Mouse (Mus musculus): ENCODE measurements around the gene 1190007I07Rik. TPM values are rescaled to one million over a fixed set of nuclear protein-coding genes. Genes with fewer than 3 reads are reported as not detected.
A peak's percentile ranks its signal among the peaks of the same experiment; 100 is the strongest.

The 1190007I07Rik gene
- polyA plus RNA-seq (2014; fragmentation: Nextera tagmentation; extraction: Ambion mirVana) = 38.7 and 43.0 TPM in 2 replicates

DNA sequence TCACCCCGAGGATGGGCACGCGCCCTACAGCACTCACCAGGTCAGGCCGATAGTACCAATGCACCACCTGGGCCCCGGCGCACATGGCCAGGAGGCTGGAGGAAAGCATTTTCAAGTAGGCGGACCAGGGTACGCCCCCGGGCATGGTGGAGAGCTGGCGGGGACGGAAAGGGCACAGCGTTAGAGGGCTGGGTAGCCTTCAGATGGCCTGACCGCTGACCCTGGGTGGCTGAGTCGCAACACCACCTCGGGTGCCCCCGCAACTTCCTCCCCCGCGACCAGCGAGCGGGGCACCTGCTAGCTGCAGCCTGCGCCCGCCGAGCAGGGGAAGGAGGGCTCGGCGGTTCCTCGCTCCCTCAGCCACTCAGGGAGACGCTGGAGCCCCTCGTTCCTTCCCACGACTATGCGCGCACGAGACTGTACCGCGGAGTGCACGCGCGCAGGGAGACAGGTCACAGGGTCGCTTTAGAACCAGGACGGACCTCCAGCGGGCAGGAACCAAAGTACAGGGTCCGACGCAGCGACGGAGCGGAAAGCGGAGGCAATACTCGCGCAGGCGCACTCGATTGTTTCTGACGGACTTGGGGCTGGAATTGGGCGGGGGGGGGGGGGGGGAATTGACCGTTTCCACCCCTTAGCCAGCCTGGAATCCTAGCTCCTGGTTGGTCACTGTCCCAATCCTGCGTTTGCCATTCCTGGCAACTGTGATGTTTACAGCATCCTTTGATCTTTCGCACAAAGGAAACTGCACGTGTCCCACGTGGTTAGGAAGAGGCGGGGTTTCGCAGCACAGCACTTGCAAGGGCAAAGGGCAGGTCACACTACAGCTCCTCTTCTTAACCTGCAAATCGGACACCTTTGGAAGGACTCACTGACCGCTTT is at the start of gene 1190007I07Rik:
Gene 1190007I07Rik (minus strand): TSS at position 558 of the 882 bp plus-strand sequence.
- Histone ChIP-seq H3K4me1 (replicated peaks; ENCODE audit: control insufficient read depth, insufficient read depth, low read length) (no peaks in the 10 kb centered on the region), H3K36me3 (ENCODE audit: control insufficient read depth, insufficient read depth, low read length) (no peaks in the 10 kb centered on the region), H3K27ac (ENCODE audit: low read depth, low read length) (peak within 1 kb of the TSS; percentile 39), H3K27me3 (ENCODE audit: control insufficient read depth, insufficient read depth, low read length) (no peaks in the 10 kb centered on the region), H3K9me3 (ENCODE audit: control insufficient read depth, low read length) (no peaks in the 10 kb centered on the region), H3K4me3 (ENCODE audit: low read depth, low read length) (peak within 1 kb of the TSS; percentile 61), H3K4me2 (ENCODE audit: low read depth, low read length, severe bottlenecking) (peak within 1 kb of the TSS; percentile 55), H3K9ac (ENCODE audit: low read length) (peak within 1 kb of the TSS; percentile 79)
- DNase-seq (ENCODE audit: low spot score) (peak; percentile 96), ATAC-seq (replicated peaks; ENCODE audit: low FRiP score) (peak; percentile 94)
- under 1% methylated on average over 59 of the region's 61 CpGs for WGBS

DNA sequence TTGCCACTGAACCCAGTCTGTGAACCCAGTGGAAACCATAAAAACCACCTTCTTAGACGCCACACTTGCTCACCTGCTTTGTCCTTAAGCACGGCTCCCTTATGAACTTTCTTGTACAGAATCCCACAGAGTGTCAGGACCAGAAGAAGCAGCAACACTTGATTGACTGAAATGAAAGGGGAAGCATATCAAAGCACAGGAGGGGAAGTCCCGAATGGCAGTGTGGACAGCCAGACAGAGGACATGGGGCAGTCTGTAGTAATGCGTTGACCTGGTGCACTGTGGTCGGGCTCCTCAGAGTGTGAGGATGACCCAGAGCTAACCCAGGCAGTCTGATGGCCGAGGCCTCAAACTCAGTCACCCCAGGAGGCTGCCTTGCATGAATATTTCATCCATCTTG is 47.2 kb upstream of the 1190007I07Rik start:
- WGBS = 85% methylated on average over 6 of the region's 6 CpGs
- DNase-seq (ENCODE audit: low spot score) = no peak
- ATAC-seq (replicated peaks; ENCODE audit: low FRiP score) = no peak

DNA sequence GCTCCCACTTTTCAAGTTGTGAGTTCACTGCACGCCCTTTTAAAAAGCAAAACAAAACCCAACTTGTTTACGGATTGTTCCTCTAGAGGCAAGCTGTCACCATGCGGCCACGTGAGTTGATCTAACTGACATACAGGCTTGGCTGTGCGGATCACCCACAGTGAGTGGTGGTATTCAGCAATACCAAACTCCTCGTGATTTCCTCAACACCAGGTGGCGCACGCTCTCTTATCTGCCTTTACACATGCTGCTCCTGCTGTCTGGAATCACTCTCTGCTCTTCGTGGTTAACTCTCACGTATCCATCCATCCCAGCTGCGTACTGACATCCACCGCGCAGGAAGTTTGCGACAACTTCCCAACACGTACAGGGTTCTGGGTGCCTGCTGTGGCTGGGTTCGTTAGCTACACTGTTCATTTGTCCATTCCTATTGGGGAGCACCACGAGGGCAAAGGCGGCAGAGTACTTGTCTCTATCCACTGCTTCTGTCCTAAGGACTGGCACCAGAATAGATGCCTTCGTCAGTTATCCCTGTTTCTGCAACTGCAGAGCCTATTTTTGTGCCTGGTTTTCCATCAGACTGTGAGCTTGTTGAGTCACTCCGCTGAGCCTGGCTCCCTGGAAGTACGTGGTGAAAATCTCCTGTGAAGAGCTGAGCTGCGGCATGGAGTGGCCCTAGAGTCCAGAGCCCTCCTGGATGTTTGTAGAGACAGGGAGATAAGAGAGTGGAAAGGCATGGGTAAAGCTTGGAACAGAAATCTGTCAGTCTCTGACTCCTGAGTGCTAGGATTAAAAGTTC is 43.6 kb upstream of the 1190007I07Rik start:
- H3K9me3 ChIP-seq (ENCODE audit: control insufficient read depth, low read length) = no peaks in the 10 kb centered on the region
- no peaks in the 10 kb centered on the region for H3K4me1 ChIP-seq (replicated peaks; ENCODE audit: control insufficient read depth, insufficient read depth, low read length)
- 0 out of 2 replicates have a peak overlapping the region, but pooled peaks have one; percentile 7 for H3K9ac ChIP-seq (ENCODE audit: low read length)
- H3K27ac ChIP-seq (ENCODE audit: low read depth, low read length) = no peak overlapping the region
- peak; percentile 91 for ATAC-seq (replicated peaks; ENCODE audit: low FRiP score)
- peak; percentile 90 for DNase-seq (ENCODE audit: low spot score)
- peak overlapping the region; percentile 24; the same call in 1 of the 2 replicates for H3K4me2 ChIP-seq (ENCODE audit: low read depth, low read length, severe bottlenecking)
- 25% methylated on average over 22 of the region's 22 CpGs for WGBS
- no peak overlapping the region for H3K4me3 ChIP-seq (ENCODE audit: low read depth, low read length)
- H3K36me3 ChIP-seq (ENCODE audit: control insufficient read depth, insufficient read depth, low read length) = no peaks in the 10 kb centered on the region
- H3K27me3 ChIP-seq (ENCODE audit: control insufficient read depth, insufficient read depth, low read length) = no peaks in the 10 kb centered on the region

More for the DNA sequence above, 47.2 kb upstream of the 1190007I07Rik start:
- no peaks in the 10 kb centered on the region for H3K9me3 ChIP-seq (ENCODE audit: control insufficient read depth, low read length)
- no peak overlapping the region for H3K4me3 ChIP-seq (ENCODE audit: low read depth, low read length)
- no peaks in the 10 kb centered on the region for H3K4me1 ChIP-seq (replicated peaks; ENCODE audit: control insufficient read depth, insufficient read depth, low read length)
- H3K4me2 ChIP-seq (ENCODE audit: low read depth, low read length, severe bottlenecking) = no peak overlapping the region
- H3K27ac ChIP-seq (ENCODE audit: low read depth, low read length) = no peak overlapping the region
- H3K36me3 ChIP-seq (ENCODE audit: control insufficient read depth, insufficient read depth, low read length) = no peaks in the 10 kb centered on the region
- H3K9ac ChIP-seq (ENCODE audit: low read length) = no peak overlapping the region
- H3K27me3 ChIP-seq (ENCODE audit: control insufficient read depth, insufficient read depth, low read length) = no peaks in the 10 kb centered on the region

DNA sequence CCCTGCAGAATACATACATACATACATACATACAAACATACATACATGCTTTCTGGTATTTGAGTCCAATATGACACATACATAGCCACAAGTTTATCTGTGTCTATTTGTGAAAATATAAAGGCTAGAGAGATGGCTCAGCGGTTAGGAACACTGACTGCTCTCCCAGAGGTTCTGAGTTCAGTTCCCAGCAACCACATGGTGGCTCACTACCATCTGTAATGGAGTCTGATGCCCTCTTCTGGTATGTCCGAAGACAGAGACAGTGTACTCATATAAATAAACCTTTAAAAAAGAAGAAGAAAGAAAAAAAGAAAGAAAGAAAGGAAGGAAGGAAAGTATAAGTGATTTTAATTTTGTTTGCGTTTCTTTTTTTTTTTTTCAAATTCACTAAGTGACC is 42.9 kb upstream of the 1190007I07Rik start:
- Histone ChIP-seq H3K4me1 (replicated peaks; ENCODE audit: control insufficient read depth, insufficient read depth, low read length) (no peaks in the 10 kb centered on the region), H3K9me3 (ENCODE audit: control insufficient read depth, low read length) (no peaks in the 10 kb centered on the region), H3K27me3 (ENCODE audit: control insufficient read depth, insufficient read depth, low read length) (no peaks in the 10 kb centered on the region), H3K36me3 (ENCODE audit: control insufficient read depth, insufficient read depth, low read length) (no peaks in the 10 kb centered on the region), H3K27ac (ENCODE audit: low read depth, low read length) (no peak overlapping the region), H3K9ac (ENCODE audit: low read length) (no peak overlapping the region), H3K4me3 (ENCODE audit: low read depth, low read length) (no peak overlapping the region), H3K4me2 (ENCODE audit: low read depth, low read length, severe bottlenecking) (no peak overlapping the region)
- ATAC-seq (replicated peaks; ENCODE audit: low FRiP score) (no peak), DNase-seq (ENCODE audit: low spot score) (no peak)
- WGBS = 62% methylated on average over 3 of the region's 3 CpGs

DNA sequence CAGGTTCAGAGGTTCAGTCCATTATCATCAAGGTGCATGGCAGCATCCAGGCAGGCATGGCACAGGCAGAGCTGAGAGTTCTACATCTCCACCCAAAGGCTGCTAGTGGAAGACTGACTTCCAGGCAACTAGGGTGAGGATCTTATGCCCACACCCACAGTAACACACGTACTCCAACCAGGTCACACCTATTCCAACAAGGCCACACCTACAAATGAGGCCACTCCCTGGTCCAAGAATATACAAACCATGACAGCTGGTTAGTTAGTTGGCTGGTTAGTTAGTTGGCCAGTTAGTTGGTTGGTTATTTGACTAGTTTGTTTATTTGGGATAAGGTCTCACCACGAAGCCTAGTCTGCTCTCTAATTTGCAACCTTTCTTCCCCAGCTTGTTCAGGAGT is 40.3 kb upstream of the 1190007I07Rik start:
- ATAC-seq (replicated peaks; ENCODE audit: low FRiP score) (no peak), DNase-seq (ENCODE audit: low spot score) (no peak)
- Histone ChIP-seq H3K4me3 (ENCODE audit: low read depth, low read length) (no peak overlapping the region), H3K4me1 (replicated peaks; ENCODE audit: control insufficient read depth, insufficient read depth, low read length) (no peaks in the 10 kb centered on the region), H3K36me3 (ENCODE audit: control insufficient read depth, insufficient read depth, low read length) (no peaks in the 10 kb centered on the region), H3K27ac (ENCODE audit: low read depth, low read length) (no peak overlapping the region), H3K4me2 (ENCODE audit: low read depth, low read length, severe bottlenecking) (no peak overlapping the region), H3K9ac (ENCODE audit: low read length) (no peak overlapping the region), H3K9me3 (ENCODE audit: control insufficient read depth, low read length) (no peaks in the 10 kb centered on the region), H3K27me3 (ENCODE audit: control insufficient read depth, insufficient read depth, low read length) (no peaks in the 10 kb centered on the region)
- 88% methylated on average over 2 of the region's 2 CpGs for WGBS

DNA sequence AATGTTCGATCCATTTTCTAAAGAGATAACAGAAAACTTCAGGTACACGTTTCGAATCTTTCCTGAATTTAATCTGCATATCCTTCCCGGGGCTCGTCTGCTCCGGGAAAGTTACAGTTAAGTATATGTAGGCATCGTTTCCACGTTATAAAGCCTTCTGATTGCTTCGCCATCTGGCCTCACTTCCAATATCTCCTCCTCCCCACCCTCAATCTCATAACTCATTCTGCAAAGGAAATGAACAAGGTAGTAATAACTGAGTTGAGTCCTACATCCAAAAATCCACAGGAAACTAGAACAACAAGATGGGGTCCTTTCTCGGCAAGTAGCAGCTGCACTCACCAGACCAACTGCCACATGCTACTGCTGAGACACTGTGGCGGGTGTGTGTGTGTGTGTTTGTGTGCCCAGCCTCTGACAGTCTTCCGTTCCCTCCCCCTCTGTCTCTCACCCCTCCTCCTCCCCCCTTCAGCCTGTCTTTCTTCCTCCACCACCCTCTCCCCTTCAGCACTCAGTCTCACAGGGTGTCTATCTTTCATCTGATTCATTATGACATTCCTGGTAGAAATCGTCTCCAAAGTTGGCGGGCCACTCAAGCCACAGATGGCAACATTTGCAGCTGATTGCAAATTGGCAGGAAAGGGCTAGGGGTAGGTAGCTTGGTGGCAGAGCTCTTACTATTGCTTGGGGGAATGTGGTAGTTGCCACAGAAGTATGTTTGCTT is 39.4 kb upstream of the 1190007I07Rik start:
- Histone ChIP-seq H3K27ac (ENCODE audit: low read depth, low read length) (no peak overlapping the region), H3K4me3 (ENCODE audit: low read depth, low read length) (no peak overlapping the region), H3K9me3 (ENCODE audit: control insufficient read depth, low read length) (no peaks in the 10 kb centered on the region), H3K9ac (ENCODE audit: low read length) (no peak overlapping the region), H3K36me3 (ENCODE audit: control insufficient read depth, insufficient read depth, low read length) (no peaks in the 10 kb centered on the region), H3K4me2 (ENCODE audit: low read depth, low read length, severe bottlenecking) (no peak overlapping the region), H3K4me1 (replicated peaks; ENCODE audit: control insufficient read depth, insufficient read depth, low read length) (no peaks in the 10 kb centered on the region), H3K27me3 (ENCODE audit: control insufficient read depth, insufficient read depth, low read length) (no peaks in the 10 kb centered on the region)
- ATAC-seq (replicated peaks; ENCODE audit: low FRiP score) (no peak), DNase-seq (ENCODE audit: low spot score) (no peak)
- WGBS = 88% methylated on average over 14 of the region's 14 CpGs

DNA sequence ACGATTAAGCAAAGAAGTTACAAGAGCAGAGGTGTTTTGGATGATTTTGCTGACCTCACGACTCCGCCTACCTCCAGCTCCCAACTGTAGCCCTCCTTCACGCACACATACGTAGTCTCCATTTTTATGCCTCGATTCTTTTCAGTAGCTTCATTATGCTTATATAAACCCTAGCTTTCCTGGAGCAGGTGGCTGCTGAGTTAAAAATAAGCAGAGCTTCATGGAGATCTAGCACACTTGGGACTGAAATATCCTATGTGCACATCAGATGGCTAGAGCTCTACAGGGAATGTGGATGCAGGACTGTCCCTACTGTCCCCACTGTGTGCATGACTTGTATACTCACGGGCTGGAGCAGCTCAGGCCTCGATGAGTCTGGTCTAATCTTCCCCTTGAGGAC is 38.8 kb upstream of the 1190007I07Rik start:
- no peak overlapping the region for H3K4me2 ChIP-seq (ENCODE audit: low read depth, low read length, severe bottlenecking)
- H3K9ac ChIP-seq (ENCODE audit: low read length) = no peak overlapping the region
- H3K4me3 ChIP-seq (ENCODE audit: low read depth, low read length) = no peak overlapping the region
- 95% methylated on average over 8 of the region's 8 CpGs for WGBS
- no peak overlapping the region for H3K27ac ChIP-seq (ENCODE audit: low read depth, low read length)
- no peaks in the 10 kb centered on the region for H3K9me3 ChIP-seq (ENCODE audit: control insufficient read depth, low read length)
- H3K36me3 ChIP-seq (ENCODE audit: control insufficient read depth, insufficient read depth, low read length) = no peaks in the 10 kb centered on the region
- no peak for ATAC-seq (replicated peaks; ENCODE audit: low FRiP score)
- DNase-seq (ENCODE audit: low spot score) = no peak
- H3K27me3 ChIP-seq (ENCODE audit: control insufficient read depth, insufficient read depth, low read length) = no peaks in the 10 kb centered on the region
- H3K4me1 ChIP-seq (replicated peaks; ENCODE audit: control insufficient read depth, insufficient read depth, low read length) = no peaks in the 10 kb centered on the region

DNA sequence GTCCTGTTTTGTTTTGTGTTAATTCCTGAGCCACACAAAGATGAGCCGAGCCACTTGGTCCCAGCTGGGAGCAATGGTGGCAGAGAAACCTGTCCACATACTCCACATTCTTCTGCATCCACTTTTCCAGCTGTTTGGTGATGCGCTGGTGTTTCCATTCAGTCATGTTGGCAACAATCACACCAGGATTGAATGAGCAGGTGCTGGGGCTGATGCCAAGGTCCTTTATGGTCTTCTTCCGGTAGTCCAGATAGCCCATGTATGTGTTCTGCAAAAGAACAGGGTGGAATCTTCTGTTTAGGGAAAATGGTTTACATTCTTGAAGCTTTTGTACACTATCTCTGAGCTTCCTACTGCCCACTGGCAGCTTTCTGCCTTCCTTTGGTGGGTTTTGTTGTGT is 31.6 kb upstream of the 1190007I07Rik start:
- H3K4me2 ChIP-seq (ENCODE audit: low read depth, low read length, severe bottlenecking) = no peak overlapping the region
- DNase-seq (ENCODE audit: low spot score) (no peak), ATAC-seq (replicated peaks; ENCODE audit: low FRiP score) (no peak)
- no peak overlapping the region for H3K27ac ChIP-seq (ENCODE audit: low read depth, low read length)
- no peaks in the 10 kb centered on the region for H3K27me3 ChIP-seq (ENCODE audit: control insufficient read depth, insufficient read depth, low read length)
- WGBS = 85% methylated on average over 3 of the region's 3 CpGs
- no peaks in the 10 kb centered on the region for H3K36me3 ChIP-seq (ENCODE audit: control insufficient read depth, insufficient read depth, low read length)
- no peaks in the 10 kb centered on the region for H3K9me3 ChIP-seq (ENCODE audit: control insufficient read depth, low read length)
- H3K4me3 ChIP-seq (ENCODE audit: low read depth, low read length) = no peak overlapping the region
- H3K9ac ChIP-seq (ENCODE audit: low read length) = no peak overlapping the region
- no peaks in the 10 kb centered on the region for H3K4me1 ChIP-seq (replicated peaks; ENCODE audit: control insufficient read depth, insufficient read depth, low read length)

All from forebrain, embryonic 11.5 days (tissue).